Mouse (Mus musculus) adrenal gland, postnatal 25 days (tissue): ENCODE data around the gene Chil6. TPM values are rescaled to one million over a fixed set of nuclear protein-coding genes. Genes with fewer than 3 reads are reported as not detected.

ENCODE experiments used
- DNase-seq: peaks from one replicate; pipeline ENCODE4 v3.0.0; 2021; ENCODE audit warnings: mixed read lengths
- long read RNA-seq: library from polyadenylated mRNA; stranded (forward); transcript quantifications from one replicate; pipeline ENCODE4 v2.0.0, GENCODE M21; 2021
- total RNA-seq: library from RNA; stranded (reverse); gene quantifications from 2 replicates; pipeline ENCODE4 v1.2.3, GENCODE M21; 2021

Gene Chil6
- not detected in 2 replicates for total RNA-seq
- long read RNA-seq, result 0 reads

DNA sequence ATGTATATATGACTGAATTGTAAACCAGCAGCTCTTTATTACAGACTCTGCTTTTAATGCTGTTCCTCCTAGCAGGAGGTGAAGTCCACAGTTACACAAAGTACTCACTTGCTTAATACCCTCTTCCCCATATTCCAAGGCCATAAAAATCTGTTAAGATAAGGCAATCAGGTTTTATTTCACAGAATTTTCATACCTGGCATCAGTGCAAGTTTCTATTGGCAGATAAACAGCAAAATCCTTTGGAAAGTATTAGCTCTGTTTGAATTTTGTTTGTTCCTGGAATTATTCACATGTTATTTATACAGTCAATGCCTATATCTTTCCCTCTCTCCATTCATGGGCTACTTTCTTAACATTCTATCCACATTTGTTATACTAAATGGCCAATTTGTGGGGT, at the start of gene Chil6:
Gene Chil6, minus strand, starts transcription at position 101 of the 400 bp plus-strand sequence.
- DNase-seq, result no peak

DNA sequence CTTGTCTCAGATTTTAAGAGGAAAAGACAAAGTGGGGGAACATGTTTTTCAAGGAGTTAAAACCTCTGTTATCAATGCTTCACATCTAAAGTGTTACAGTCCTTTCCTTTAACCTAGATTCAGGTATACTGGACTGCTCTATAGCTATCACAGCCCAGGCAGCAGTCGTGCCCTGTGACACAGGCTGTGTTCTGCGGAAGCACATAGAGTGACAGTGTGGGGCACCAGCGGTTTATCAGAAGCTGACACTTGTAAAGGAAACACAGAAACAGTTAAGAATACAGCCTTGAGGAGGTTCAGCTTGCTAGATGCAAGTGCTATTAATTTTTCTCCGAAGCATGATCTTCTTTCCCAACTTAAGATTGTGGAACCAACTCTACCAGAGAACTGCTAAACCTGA, 46.6 kb upstream of the Chil6 start:
- DNase-seq, result no peak

DNA sequence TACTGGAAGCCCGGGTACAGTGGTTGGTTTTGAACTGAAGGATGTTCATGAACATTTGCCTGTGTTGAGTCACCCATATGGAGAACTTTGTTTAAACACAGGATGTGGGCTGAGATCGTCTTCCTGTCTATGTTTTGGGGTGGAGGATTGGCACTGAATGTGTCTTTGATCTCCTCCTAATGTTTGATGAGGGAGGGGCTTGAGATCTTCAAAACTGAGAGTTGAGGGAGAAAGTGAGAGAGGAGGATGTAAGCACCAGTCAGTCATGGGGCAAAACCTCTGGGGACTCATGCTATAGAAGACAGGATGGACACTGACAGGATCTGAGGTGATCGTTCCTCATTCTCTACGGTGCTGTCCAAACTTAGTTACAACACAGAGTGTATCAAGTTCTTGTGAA, 43.6 kb upstream of the Chil6 start:
- no peak for DNase-seq

- DNase-seq, result no peak
These were observed 43.0 kb upstream of the Chil6 start for GRCm38 (mm10) chr3:106448995-106449394.

DNA sequence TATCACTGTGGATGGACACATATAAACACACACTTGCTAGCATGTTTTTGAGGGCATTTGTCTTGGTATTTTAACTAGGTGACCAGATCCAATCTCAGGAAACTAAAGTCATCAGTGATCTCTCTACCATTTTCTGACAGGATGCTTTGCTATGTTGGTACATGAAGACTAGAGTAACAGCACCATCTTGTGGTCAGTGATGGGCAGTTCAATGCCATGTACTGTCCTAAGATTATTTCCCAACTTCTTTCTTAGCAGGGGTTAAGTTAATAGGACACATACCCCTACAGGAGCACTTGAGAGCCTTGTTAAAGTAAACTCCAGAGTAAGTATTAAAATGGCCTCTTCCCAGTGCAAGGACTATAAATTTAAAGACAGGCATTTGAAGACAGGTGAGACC, 42.6 kb upstream of the Chil6 start:
- no peak for DNase-seq

Other genes with a start within 250 kb of the Chil6 start
- gene Chil3, start 238.6 kb downstream of the Chil6 start, total RNA-seq, result not detected in 2 replicates
- not detected in 2 replicates for gene Chil4, start 186.7 kb downstream of the Chil6 start, total RNA-seq
- 4.6 and 5.0 TPM in 2 replicates for gene Dennd2d, start 76.2 kb upstream of the Chil6 start, total RNA-seq
- gene Dram2, start 141.6 kb upstream of the Chil6 start, total RNA-seq, result 56.6 and 83.3 TPM in 2 replicates
- 34.0 and 38.6 TPM in 2 replicates for gene Cept1, start 141.6 kb upstream of the Chil6 start, total RNA-seq